Mouse (Mus musculus) hindbrain, embryonic 16.5 days (tissue): Measurements from ENCODE around the gene Isg20. TPM values are rescaled to one million over a fixed set of nuclear protein-coding genes. Genes with fewer than 3 reads are reported as not detected.

Source experiments
- ATAC-seq: fragments of 200-750 bp; cut with Nextera tagmentation; 2 replicates; pipeline ENCODE4 v1.8.0; 2017; ENCODE audit warnings: moderate TSS enrichment, moderate library complexity
- H3K27ac ChIP-seq: fragments of 300-500 bp; sonication (generic); 2 replicates; pipeline ENCODE4 v1.5.1; 2014; ENCODE audit warnings: low read depth, mild to moderate bottlenecking, control low read depth, low read length, moderate library complexity
- H3K27me3 ChIP-seq: fragments of 300-500 bp; sonication (generic); replicated peaks from 2 replicates; pipeline ENCODE4 v1.6.1; 2014; ENCODE audit warnings: low read length; ENCODE audit not compliant: control insufficient read depth, insufficient read depth
- H3K36me3 ChIP-seq: fragments of 300-500 bp; sonication (generic); 2 replicates; pipeline ENCODE4 v1.6.1; 2014; ENCODE audit warnings: mild to moderate bottlenecking, low read length, moderate library complexity, mixed read lengths; ENCODE audit not compliant: control insufficient read depth, insufficient read depth
- H3K4me1 ChIP-seq: fragments of 300-500 bp; sonication (generic); 2 replicates; pipeline ENCODE4 v1.6.1; 2014; ENCODE audit warnings: low read depth, low read length; ENCODE audit not compliant: control insufficient read depth, insufficient read depth
- H3K4me2 ChIP-seq: fragments of 300-500 bp; sonication (generic); 2 replicates; pipeline ENCODE4 v1.6.1; 2014; ENCODE audit warnings: mild to moderate bottlenecking, low read length, control low read depth, moderate library complexity
- H3K4me3 ChIP-seq: fragments of 300-500 bp; sonication (generic); 2 replicates; pipeline ENCODE4 v1.5.1; 2014; ENCODE audit warnings: mild to moderate bottlenecking, low read length, control low read depth, moderate library complexity
- H3K9ac ChIP-seq: fragments of 300-500 bp; sonication (generic); 2 replicates; pipeline ENCODE4 v1.6.1; 2014; ENCODE audit warnings: low read depth, mild to moderate bottlenecking, control low read depth, low read length, moderate library complexity
- H3K9me3 ChIP-seq: fragments of 300-500 bp; sonication (generic); 2 replicates; pipeline ENCODE4 v1.6.1; 2014; ENCODE audit warnings: mild to moderate bottlenecking, low read length, moderate library complexity; ENCODE audit not compliant: control insufficient read depth
- WGBS: fragments of 180-500 bp; shearing (Covaris S2); extraction: QIAGEN DNeasy Blood & Tissue Kit; methylation state at CpG from one replicate; pipeline ENCODE4 v1.1.7; 2014; 5-methylcytosine and 5-hydroxymethylcytosine counted together
- polyA plus RNA-seq: library from polyadenylated mRNA; unstranded; fragments of >200 nt; fragmentation: Nextera tagmentation; extraction: Ambion mirVana; gene quantifications from 2 replicates; pipeline ENCODE4 v1.2.1, GENCODE M21; 2015

Gene Isg20
- polyA plus RNA-seq, 1 experiment from 2014 or later = 2.1 TPM

- H3K27ac ChIP-seq = no peak overlapping the region
- no peak overlapping the region for H3K4me2 ChIP-seq
- H3K4me1 ChIP-seq = no peaks in the 10 kb centered on the region
- ATAC-seq = no peak
- no peak overlapping the region for H3K9ac ChIP-seq
- no peaks in the 10 kb centered on the region for H3K9me3 ChIP-seq
- H3K27me3 ChIP-seq = no peaks in the 10 kb centered on the region
- no peak overlapping the region for H3K4me3 ChIP-seq
- whole genome bisulfite sequencing = 89% methylated on average over 3 of the region's 3 CpGs
- no peaks in the 10 kb centered on the region for H3K36me3 ChIP-seq
These were observed 14.0 kb downstream of the Isg20 start for GRCm38 (mm10) chr7:78927266-78927665.

DNA sequence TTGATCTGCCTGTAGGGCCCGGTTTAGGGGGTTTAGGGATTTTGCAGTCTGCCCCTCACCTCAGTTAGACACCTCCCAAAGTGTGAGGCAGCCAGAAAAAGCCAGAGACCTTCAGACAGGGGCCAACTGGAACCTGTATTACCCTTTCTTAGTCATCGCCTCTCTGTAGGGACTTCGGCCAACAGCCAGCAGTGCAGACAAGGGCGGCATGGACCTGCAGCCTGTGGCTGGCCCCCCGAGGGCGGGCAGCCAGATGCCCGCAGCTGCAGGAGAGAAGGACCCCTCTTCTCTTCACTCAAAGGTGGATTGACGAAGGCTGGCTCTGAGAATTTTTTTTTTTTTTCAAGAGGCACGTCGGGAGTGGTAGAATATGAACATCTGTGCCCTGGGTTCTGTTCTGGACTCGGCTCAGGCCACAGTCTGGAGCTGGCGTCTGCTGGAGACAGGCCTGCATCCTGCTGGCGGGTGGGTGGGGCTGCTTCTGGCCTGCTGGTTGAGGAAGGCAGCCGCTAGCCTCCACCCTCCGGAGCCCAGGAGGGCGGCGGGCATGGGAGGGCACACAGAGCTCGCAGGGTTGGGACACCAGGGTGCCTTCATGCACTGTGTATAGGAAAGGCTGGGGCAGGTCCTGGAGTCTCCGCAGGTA lies 25.9 kb downstream of the Isg20 start:
- H3K27me3 ChIP-seq = no peaks in the 10 kb centered on the region
- no peaks in the 10 kb centered on the region for H3K4me1 ChIP-seq
- H3K4me3 ChIP-seq = no peak overlapping the region
- H3K4me2 ChIP-seq = no peak overlapping the region
- no peak overlapping the region for H3K27ac ChIP-seq
- H3K9ac ChIP-seq = no peak overlapping the region
- no peaks in the 10 kb centered on the region for H3K9me3 ChIP-seq
- no peaks in the 10 kb centered on the region for H3K36me3 ChIP-seq
- 62% methylated on average over 19 of the region's 19 CpGs for WGBS
- ATAC-seq = no peak

DNA sequence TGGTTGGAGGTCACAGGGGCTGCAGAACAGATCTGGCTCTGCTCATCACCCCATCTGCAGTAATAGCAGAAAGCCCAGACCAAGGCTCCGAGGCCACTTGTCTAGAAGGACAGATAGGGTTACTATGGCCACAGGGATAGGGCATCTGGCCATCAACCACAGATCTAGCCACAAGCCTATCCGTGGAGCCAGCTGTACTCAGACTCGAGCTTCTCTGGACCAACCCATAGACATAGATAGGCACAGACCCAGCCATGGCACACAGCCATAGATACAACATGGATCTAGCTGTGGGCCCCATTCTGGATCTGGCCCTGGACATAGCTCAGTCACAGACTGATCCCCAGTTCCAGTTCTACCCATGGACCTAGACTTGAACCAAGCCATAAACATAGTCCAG lies 27.7 kb downstream of the Isg20 start:
- H3K9me3 ChIP-seq = no peaks in the 10 kb centered on the region
- no peak overlapping the region for H3K4me3 ChIP-seq
- no peaks in the 10 kb centered on the region for H3K36me3 ChIP-seq
- WGBS = 87% methylated on average over 3 of the region's 3 CpGs
- no peaks in the 10 kb centered on the region for H3K27me3 ChIP-seq
- no peak overlapping the region for H3K27ac ChIP-seq
- no peak for ATAC-seq
- no peak overlapping the region for H3K4me2 ChIP-seq
- H3K9ac ChIP-seq = no peak overlapping the region
- no peaks in the 10 kb centered on the region for H3K4me1 ChIP-seq

GRCm38 (mm10) chr7:78942544-78942943 lies 29.3 kb downstream of the Isg20 start:
- H3K4me3 ChIP-seq = no peak overlapping the region
- H3K27ac ChIP-seq = no peak overlapping the region
- H3K4me1 ChIP-seq = no peaks in the 10 kb centered on the region
- WGBS = 95% methylated on average over 2 of the region's 2 CpGs
- peaks cover 2% of the 10 kb centered on the region; the same call in 1 of the 2 replicates for H3K9me3 ChIP-seq
- H3K36me3 ChIP-seq = no peaks in the 10 kb centered on the region
- no peak overlapping the region for H3K4me2 ChIP-seq
- no peak for ATAC-seq
- H3K9ac ChIP-seq = no peak overlapping the region
- no peaks in the 10 kb centered on the region for H3K27me3 ChIP-seq

GRCm38 (mm10) chr7:78953886-78954572 lies 40.8 kb downstream of the Isg20 start:
- H3K4me3 ChIP-seq = no peak overlapping the region
- ATAC-seq = no peak
- H3K27me3 ChIP-seq = no peaks in the 10 kb centered on the region
- 28% methylated on average over 11 of the region's 11 CpGs for WGBS
- no peak overlapping the region for H3K9ac ChIP-seq
- no peaks in the 10 kb centered on the region for H3K9me3 ChIP-seq
- H3K4me2 ChIP-seq = no peak overlapping the region
- no peak overlapping the region for H3K27ac ChIP-seq
- H3K36me3 ChIP-seq = no peaks in the 10 kb centered on the region
- no peaks in the 10 kb centered on the region; the same call in 1 of the 2 replicates for H3K4me1 ChIP-seq

- no peaks in the 10 kb centered on the region; the same call in 1 of the 2 replicates for H3K4me1 ChIP-seq
- H3K9me3 ChIP-seq = no peaks in the 10 kb centered on the region
- H3K4me2 ChIP-seq = no peak overlapping the region
- no peaks in the 10 kb centered on the region for H3K27me3 ChIP-seq
- ATAC-seq = no peak
- H3K27ac ChIP-seq = no peak overlapping the region
- no peak overlapping the region for H3K9ac ChIP-seq
- H3K36me3 ChIP-seq = no peaks in the 10 kb centered on the region
- WGBS = 77% methylated on average over 6 of the region's 6 CpGs
- no peak overlapping the region for H3K4me3 ChIP-seq
These were observed 41.4 kb downstream of the Isg20 start for GRCm38 (mm10) chr7:78954619-78955018.

GRCm38 (mm10) chr7:78955086-78955485 lies 41.9 kb downstream of the Isg20 start:
- 76% methylated on average over 6 of the region's 6 CpGs for WGBS
- Histone ChIP-seq H3K36me3 (no peaks in the 10 kb centered on the region), H3K4me2 (no peak overlapping the region), H3K4me3 (no peak overlapping the region), H3K9ac (no peak overlapping the region), H3K27me3 (no peaks in the 10 kb centered on the region), H3K4me1 (no peaks in the 10 kb centered on the region; the same call in 1 of the 2 replicates), H3K9me3 (no peaks in the 10 kb centered on the region), H3K27ac (no peak overlapping the region)
- no peak for ATAC-seq

DNA sequence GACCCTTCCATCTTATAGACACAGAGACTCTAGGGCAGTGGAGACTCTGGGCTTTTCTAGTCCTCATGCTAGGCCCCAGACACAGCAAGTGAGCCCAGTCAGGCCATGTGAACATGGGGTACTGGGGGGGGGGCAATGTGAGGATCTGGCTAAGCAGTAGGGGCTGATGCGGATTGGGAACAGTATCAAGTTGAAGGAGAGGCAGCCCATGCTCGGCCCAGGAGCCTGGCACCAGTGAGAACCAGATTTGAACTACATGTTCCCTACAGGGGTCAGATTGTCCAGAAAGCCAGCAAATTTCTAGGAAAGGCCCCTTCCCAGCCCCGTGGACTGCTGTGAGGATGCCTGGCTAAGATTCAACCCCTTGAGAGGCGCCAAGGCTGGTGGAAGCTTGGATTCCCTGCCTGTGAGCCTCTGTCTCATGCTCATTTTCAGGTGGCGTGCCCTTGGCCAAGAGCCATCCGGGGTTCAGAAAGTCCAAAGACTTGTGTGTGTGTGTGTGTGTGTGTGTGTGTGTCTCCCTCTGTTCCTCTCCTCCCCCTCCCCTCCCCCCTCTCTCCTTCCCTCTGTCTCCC lies 45.4 kb downstream of the Isg20 start:
- no peaks in the 10 kb centered on the region; the same call in 1 of the 2 replicates for H3K4me1 ChIP-seq
- H3K27ac ChIP-seq = no peak overlapping the region
- no peak overlapping the region for H3K4me3 ChIP-seq
- no peaks in the 10 kb centered on the region for H3K27me3 ChIP-seq
- H3K4me2 ChIP-seq = no peak overlapping the region
- H3K9ac ChIP-seq = no peak overlapping the region
- ATAC-seq = peak; percentile 86
- WGBS = 51% methylated on average over 6 of the region's 6 CpGs
- H3K9me3 ChIP-seq = no peaks in the 10 kb centered on the region
- H3K36me3 ChIP-seq = no peaks in the 10 kb centered on the region

- H3K9me3 ChIP-seq = no peaks in the 10 kb centered on the region
- H3K9ac ChIP-seq = no peak overlapping the region
- H3K4me1 ChIP-seq = no peaks in the 10 kb centered on the region
- H3K4me2 ChIP-seq = no peak overlapping the region
- H3K27ac ChIP-seq = no peak overlapping the region
- H3K36me3 ChIP-seq = no peaks in the 10 kb centered on the region
- H3K27me3 ChIP-seq = no peaks in the 10 kb centered on the region
- no peak overlapping the region for H3K4me3 ChIP-seq
- no peak for ATAC-seq
- 94% methylated on average over 3 of the region's 3 CpGs for WGBS
These were observed 50.7 kb downstream of the Isg20 start for GRCm38 (mm10) chr7:78963891-78964290.
